Mouse (Mus musculus): ENCODE measurements around the gene Serp2.

GRCm38 (mm10) chr14:76567280-76567679 is 10.6 kb upstream of the Serp2 start:
- no peak for TF ChIP-seq POLR2A (IDR thresholded peaks at IDR 0.05; ENCODE audit: borderline replicate concordance, low read depth, low read length)
- TF ChIP-seq CTCF (IDR thresholded peaks at IDR 0.05; ENCODE audit: low read depth, low read length), result no peak
